Mouse (Mus musculus) CH12.LX (cell line): ENCODE data around the gene Slc12a5. TPM values are rescaled to one million over a fixed set of nuclear protein-coding genes. Genes with fewer than 3 reads are reported as not detected.

Experiments used
- DNase-seq: peaks from one replicate; pipeline ENCODE4 v3.0.0-alpha.2; 2013; ENCODE audit errors: extremely low read depth
- H3K27ac ChIP-seq: 2 replicates; pipeline ENCODE4 v1.5.1; 2012; ENCODE audit warnings: low read depth, mild to moderate bottlenecking, control low read depth, moderate library complexity; ENCODE audit not compliant: insufficient read depth
- H3K27me3 ChIP-seq: replicated peaks from 2 replicates; pipeline ENCODE3; 2012; ENCODE audit warnings: inconsistent platforms
- H3K36me3 ChIP-seq, 2 experiments: replicated peaks in 1 of 2; 2 replicates each; pipeline versions ENCODE3 to v1.6.1; 2012; ENCODE audit warnings: inconsistent platforms in 1 of 2, low read length in 1 of 2, mild to moderate bottlenecking in 1 of 2, mixed read lengths in 1 of 2, moderate library complexity in 1 of 2; ENCODE audit not compliant: control insufficient read depth in 1 of 2, insufficient read depth in 1 of 2
- H3K4me1 ChIP-seq, 2 experiments: 2 replicates each; pipeline ENCODE4 v1.6.1; 2012; ENCODE audit warnings: inconsistent platforms in 1 of 2, moderate library complexity in 1 of 2; ENCODE audit not compliant: insufficient read depth in 2 of 2, control insufficient read depth in 1 of 2
- H3K4me2 ChIP-seq: 2 replicates; pipeline ENCODE4 v1.6.1; 2012; ENCODE audit warnings: low read depth, mild to moderate bottlenecking, control low read depth; ENCODE audit not compliant: poor library complexity, insufficient read depth, severe bottlenecking
- H3K4me3 ChIP-seq, 3 experiments: fragments of 150-350 bp in 1 of 3; sonication (generic) in 1 of 3; replicated peaks in 1 of 3; 2 replicates each; pipeline versions ENCODE3 to v1.5.1; 2011 to 2012; ENCODE audit warnings: low read depth in 2 of 3, low read length in 2 of 3, mild to moderate bottlenecking in 2 of 3, moderate library complexity in 2 of 3, control low read depth in 1 of 3, improper control_type of control experiment in 1 of 3, inconsistent platforms in 1 of 3, mixed read lengths in 1 of 3; ENCODE audit not compliant: poor library complexity in 1 of 3
- H3K79me2 ChIP-seq: replicated peaks from 2 replicates; pipeline ENCODE4 v1.6.1; 2012; ENCODE audit warnings: mild to moderate bottlenecking, moderate library complexity; ENCODE audit not compliant: control insufficient read depth, poor library complexity, insufficient read depth, severe bottlenecking; ENCODE audit errors: extremely low read depth
- H3K9ac ChIP-seq: 2 replicates; pipeline ENCODE4 v1.6.1; 2012; ENCODE audit warnings: low read depth, mild to moderate bottlenecking, control low read depth, moderate library complexity; ENCODE audit not compliant: insufficient read depth
- H3K9me3 ChIP-seq: replicated peaks from 2 replicates; pipeline ENCODE3; 2012; ENCODE audit warnings: low read length, inconsistent platforms, mixed read lengths
- CHD1 ChIP-seq: IDR thresholded peaks from 2 replicates; pipeline ENCODE4 v1.6.1; 2012; ENCODE audit warnings: low read depth, low read length, improper control_type of control experiment, inconsistent platforms
- CTCF ChIP-seq, 2 experiments: IDR thresholded peaks in 1 of 2; conservative IDR thresholded peaks in 1 of 2; 2 replicates each; pipeline ENCODE4 v1.5.1; 2011 to 2012; ENCODE audit warnings: low read depth in 2 of 2, low read length in 2 of 2, improper control_type of control experiment in 1 of 2, inconsistent platforms in 1 of 2, mild to moderate bottlenecking in 1 of 2, moderate library complexity in 1 of 2
- E2F4 ChIP-seq: IDR thresholded peaks from 2 replicates; pipeline ENCODE4 v1.6.1; 2011; ENCODE audit warnings: low read depth, low read length, improper control_type of control experiment; ENCODE audit not compliant: insufficient replicate concordance
- HCFC1 ChIP-seq: IDR thresholded peaks from 2 replicates; pipeline ENCODE4 v1.6.1; 2012; ENCODE audit warnings: low read depth, mild to moderate bottlenecking, inconsistent platforms, low read length, improper control_type of control experiment
- JUND ChIP-seq: conservative IDR thresholded peaks from 2 replicates; pipeline ENCODE4 v1.6.1; 2011; ENCODE audit warnings: low read depth, low read length, improper control_type of control experiment
- MEF2A ChIP-seq: IDR thresholded peaks from 2 replicates; pipeline ENCODE4 v1.6.1; 2014; ENCODE audit warnings: low read depth, mild to moderate bottlenecking, inconsistent platforms, low read length, improper control_type of control experiment, borderline replicate concordance
- PAX5 ChIP-seq: IDR thresholded peaks from 2 replicates; pipeline ENCODE4 v1.6.1; 2012; ENCODE audit warnings: low read length, inconsistent platforms, mixed read lengths
- POLR2AphosphoS2 ChIP-seq: IDR thresholded peaks from 2 replicates; pipeline ENCODE4 v1.6.1; 2011; ENCODE audit warnings: low read depth, low read length, improper control_type of control experiment
- RAD21 ChIP-seq: IDR thresholded peaks from 2 replicates; pipeline ENCODE4 v1.6.1; 2011; ENCODE audit warnings: low read depth, mild to moderate bottlenecking, low read length, improper control_type of control experiment, moderate library complexity
- SMC3 ChIP-seq: IDR thresholded peaks from 2 replicates; pipeline ENCODE4 v1.6.1; 2011; ENCODE audit warnings: low read depth, low read length, improper control_type of control experiment
- TBP ChIP-seq: conservative IDR thresholded peaks from 2 replicates; pipeline ENCODE4 v1.6.1; 2011; ENCODE audit warnings: low read depth, low read length, improper control_type of control experiment
- USF1 ChIP-seq: IDR thresholded peaks from 2 replicates; pipeline ENCODE4 v1.6.1; 2014; ENCODE audit warnings: low read depth, mild to moderate bottlenecking, inconsistent platforms, low read length, improper control_type of control experiment
- ZC3H11A ChIP-seq: IDR thresholded peaks from 2 replicates; pipeline ENCODE4 v1.6.1; 2012; ENCODE audit warnings: low read depth, mild to moderate bottlenecking, inconsistent platforms, low read length, improper control_type of control experiment
- dilution Hi-C: fragments of 300-500 bp; cut with MboI; formaldehyde crosslinking; loops from 2 replicates; pipeline ENCODE4 v1.14.3; 2020; ENCODE audit warnings: low sequenced_read_pairs; ENCODE audit not compliant: extremely low pct_unique_long_range_greater_than_20kb, extremely low pct_ligation_motif_present
- in situ Hi-C: fragments of 300-500 bp; cut with MboI; formaldehyde crosslinking; loops from 3 replicates; pipeline ENCODE4 v1.14.3; 2019; ENCODE audit warnings: low sequenced_read_pairs, low pct_ligation_motif_present, low pct_unique_long_range_greater_than_20kb, mixed read lengths
- polyA plus RNA-seq: library from polyadenylated mRNA; unstranded; fragments of >175 nt; gene quantifications from 2 replicates; pipeline ENCODE4 v1.2.1, GENCODE M21; 2012; ENCODE audit warnings: low read depth; ENCODE audit not compliant: insufficient read length
- total RNA-seq, 2 experiments: library from RNA; depleted of rRNA; stranded (reverse); fragments of 300-350 nt in 1 of 2; fragments of >200 nt in 1 of 2; gene quantifications; 2 replicates each; pipeline ENCODE4 v1.2.3; 2012 to 2014

Slc12a5 gene
- total and polyA plus RNA-seq, 3 experiments: 0.05 to 0.83 (median 0.30) TPM

DNA sequence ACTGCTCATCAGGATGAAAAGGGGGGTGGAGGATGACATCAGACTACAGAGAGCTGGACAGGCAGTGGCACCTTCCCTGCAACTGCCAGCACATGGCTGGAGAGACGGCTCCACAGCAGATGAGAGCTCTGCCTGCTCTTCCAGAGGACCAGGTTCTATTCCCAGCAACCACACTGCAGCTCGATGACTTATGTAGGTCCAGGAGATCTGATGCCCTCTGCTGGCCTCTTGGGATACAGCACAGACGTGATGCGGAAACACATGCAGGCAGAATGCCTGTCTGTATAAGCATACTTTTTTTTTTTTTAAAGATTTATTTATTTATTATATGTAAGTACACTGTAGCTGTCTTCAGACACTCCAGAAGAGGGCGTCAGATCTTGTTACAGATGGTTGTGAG is 42.3 kb upstream of the Slc12a5 start:
- TF ChIP-seq ZC3H11A (no peak), CTCF (conservative IDR thresholded peaks at IDR 0.05 in 1 of 2, IDR thresholded peaks at IDR 0.05 in 1 of 2; ENCODE audit: low read depth in 2 of 2, low read length in 2 of 2) (peak in 1 of 2 experiments; percentile 58; a peak in 3 of 4 replicates), RAD21 (peak; percentile 24), SMC3 (peak; percentile 46)
- DNase-seq: peak; percentile 55
- Histone ChIP-seq H3K79me2 (no peaks in the 10 kb centered on the region), H3K9ac (no peak overlapping the region), H3K4me1 (peaks cover 6 to 25% of the 10 kb centered on the region in 2 experiments), H3K4me3 (no peak overlapping the region), H3K4me2 (no peak overlapping the region), H3K27ac (no peak overlapping the region), H3K36me3 (peaks cover 5 to 26% of the 10 kb centered on the region in 2 experiments), H3K27me3 (no peaks in the 10 kb centered on the region), H3K9me3 (no peaks in the 10 kb centered on the region)
- in situ Hi-C loops (no loop called here), dilution Hi-C loops (no loop called here)

DNA sequence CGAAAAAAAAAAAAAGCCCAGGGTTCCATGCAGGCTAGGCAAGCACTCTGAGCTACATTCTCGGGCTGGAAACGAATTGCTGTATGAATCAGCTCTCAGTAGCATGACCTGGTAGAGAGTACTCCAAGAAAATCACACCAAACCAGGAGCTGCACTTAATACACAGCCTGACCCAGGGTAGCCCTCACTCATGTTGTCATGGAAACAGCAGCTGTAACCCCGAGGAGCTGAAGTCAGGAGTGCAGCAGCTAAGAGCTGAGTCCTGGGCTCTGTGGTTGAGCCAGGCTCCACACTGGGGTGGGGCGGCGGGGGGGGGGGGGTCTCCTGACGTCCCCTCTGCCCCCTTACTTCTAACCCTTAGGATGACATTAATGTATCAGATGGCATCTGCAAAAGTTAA is 38.6 kb upstream of the Slc12a5 start:
- TF ChIP-seq E2F4 (no peak), ZC3H11A (no peak), POLR2AphosphoS2 (no peak), PAX5 (no peak), RAD21 (no peak)
- in situ Hi-C loops: no loop called here
- H3K27me3 ChIP-seq: no peaks in the 10 kb centered on the region
- H3K9ac ChIP-seq: no peak overlapping the region
- H3K4me1 ChIP-seq: peaks cover 0 to 6% of the 10 kb centered on the region in 2 experiments; a peak in 2 of 4 replicates
- H3K4me3 ChIP-seq: no peak overlapping the region
- no peak for DNase-seq
- H3K9me3 ChIP-seq: no peaks in the 10 kb centered on the region
- H3K79me2 ChIP-seq: no peaks in the 10 kb centered on the region
- no peak overlapping the region for H3K4me2 ChIP-seq
- dilution Hi-C loops: no loop called here
- H3K36me3 ChIP-seq: peaks cover 5 to 23% of the 10 kb centered on the region in 2 experiments
- H3K27ac ChIP-seq: no peak overlapping the region

DNA sequence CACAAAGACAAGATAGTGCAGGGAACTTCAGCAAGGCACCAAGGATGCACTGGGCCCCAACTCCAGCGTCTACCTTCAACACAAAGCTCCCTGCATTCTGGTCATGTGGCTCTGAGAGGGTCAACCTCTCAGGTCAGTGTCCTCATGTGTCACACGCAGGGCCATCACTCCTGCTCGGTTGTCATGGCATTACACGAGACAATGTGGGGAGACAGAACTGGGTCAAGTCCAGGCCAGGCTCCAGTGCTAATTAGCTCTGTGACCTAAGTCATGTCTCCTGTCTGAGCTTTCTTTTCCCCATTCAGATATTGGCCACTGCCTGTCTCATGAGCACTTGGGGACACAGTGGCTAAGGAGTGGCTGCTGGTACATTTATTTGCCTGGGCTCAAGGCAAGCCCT is 37.3 kb upstream of the Slc12a5 start:
- Histone ChIP-seq H3K4me2 (no peak overlapping the region), H3K9me3 (no peaks in the 10 kb centered on the region), H3K27ac (no peak overlapping the region), H3K79me2 (no peaks in the 10 kb centered on the region), H3K36me3 (peaks cover 5 to 20% of the 10 kb centered on the region in 2 experiments), H3K4me1 (no peaks in the 10 kb centered on the region; a peak in 1 of 4 replicates), H3K27me3 (no peaks in the 10 kb centered on the region), H3K4me3 (no peak overlapping the region), H3K9ac (no peak overlapping the region)
- dilution Hi-C loops (no loop called here), in situ Hi-C loops (no loop called here)
- DNase-seq: no peak
- TF ChIP-seq PAX5 (no peak), TBP (no peak), CTCF (conservative IDR thresholded peaks at IDR 0.05 in 1 of 2, IDR thresholded peaks at IDR 0.05 in 1 of 2; ENCODE audit: low read depth in 2 of 2, low read length in 2 of 2) (no peak), CHD1 (no peak), E2F4 (no peak), USF1 (no peak), JUND (no peak), SMC3 (no peak), HCFC1 (no peak), MEF2A (no peak)
